Mouse (Mus musculus): ENCODE results near the gene Cyfip2.

DNA sequence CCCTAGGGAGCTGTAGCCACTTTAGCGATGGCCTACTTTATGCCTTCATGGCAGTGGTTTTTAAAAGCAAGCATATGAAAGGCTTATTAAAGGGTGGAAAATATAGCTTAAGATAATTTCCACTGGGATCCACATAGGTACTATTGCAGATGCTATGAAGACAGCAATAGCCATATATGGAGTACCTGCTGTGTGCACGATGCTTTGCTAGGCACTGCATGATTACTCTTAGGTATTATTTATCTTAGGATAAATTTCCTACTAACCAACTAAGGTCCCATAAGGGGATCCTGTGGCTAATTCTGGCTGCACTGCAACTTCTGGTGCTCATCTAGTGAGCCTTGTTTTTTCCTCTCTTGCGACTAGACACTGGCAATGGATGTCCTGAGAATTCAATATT is 64.3 kb downstream of the Cyfip2 start:
- TF ChIP-seq CTCF (IDR thresholded peaks at IDR 0.05; ENCODE audit: low read depth, low read length) (no peak), POLR2A (IDR thresholded peaks at IDR 0.05; ENCODE audit: insufficient read depth, low read length) (no peak), EP300 (IDR thresholded peaks at IDR 0.05; ENCODE audit: insufficient read depth, low read depth, low read length) (no peak)
